Mouse (Mus musculus): ENCODE measurements at regions not wholly inside any gene's neighbourhood (a gene's known extent, or its start where the extent isn't known, plus 50 kb on each side); places are given as distances from the start of the nearest gene placed in this dataset.

DNA sequence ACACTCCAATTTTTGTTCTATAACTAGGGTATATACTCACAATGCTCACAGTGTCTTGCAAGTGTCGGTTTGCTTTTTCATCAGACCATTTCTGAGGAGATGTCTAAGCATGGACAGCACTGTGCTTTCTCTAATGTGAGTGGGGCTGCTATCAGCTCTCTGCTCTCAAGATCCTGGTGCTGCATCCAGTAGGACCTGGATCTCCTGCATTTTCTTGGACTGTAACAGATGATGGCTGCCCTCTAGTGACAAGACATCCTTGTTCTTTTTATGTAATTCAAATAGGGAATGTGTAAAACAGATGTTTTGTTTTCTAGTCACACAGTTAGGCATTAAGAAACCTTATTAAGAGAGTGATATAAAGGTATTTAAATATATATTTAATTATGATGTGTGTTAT lies 1002.5 kb upstream of the Adgrl4 start:
- Histone ChIP-seq H3K36me3 (ENCODE audit: insufficient read depth, low read length) (no peaks in the 10 kb centered on the region), H3K27me3 (ENCODE audit: insufficient read depth, low read length) (no peaks in the 10 kb centered on the region), H3K4me1 (replicated peaks; ENCODE audit: low read depth, low read length) (no peaks in the 10 kb centered on the region), H3K9me3 (ENCODE audit: low read length) (no peaks in the 10 kb centered on the region), H3K4me3 (replicated peaks; ENCODE audit: low read length) (no peak overlapping the region)
- TF ChIP-seq POU5F1 (IDR thresholded peaks at IDR 0.05; ENCODE audit: borderline replicate concordance, low read length), result no peak
- TF ChIP-seq NANOG (IDR thresholded peaks at IDR 0.05; ENCODE audit: borderline replicate concordance, low read length), result no peak
- TF ChIP-seq CTCF (conservative IDR thresholded peaks at IDR 0.05; ENCODE audit: low read length), result no peak

DNA sequence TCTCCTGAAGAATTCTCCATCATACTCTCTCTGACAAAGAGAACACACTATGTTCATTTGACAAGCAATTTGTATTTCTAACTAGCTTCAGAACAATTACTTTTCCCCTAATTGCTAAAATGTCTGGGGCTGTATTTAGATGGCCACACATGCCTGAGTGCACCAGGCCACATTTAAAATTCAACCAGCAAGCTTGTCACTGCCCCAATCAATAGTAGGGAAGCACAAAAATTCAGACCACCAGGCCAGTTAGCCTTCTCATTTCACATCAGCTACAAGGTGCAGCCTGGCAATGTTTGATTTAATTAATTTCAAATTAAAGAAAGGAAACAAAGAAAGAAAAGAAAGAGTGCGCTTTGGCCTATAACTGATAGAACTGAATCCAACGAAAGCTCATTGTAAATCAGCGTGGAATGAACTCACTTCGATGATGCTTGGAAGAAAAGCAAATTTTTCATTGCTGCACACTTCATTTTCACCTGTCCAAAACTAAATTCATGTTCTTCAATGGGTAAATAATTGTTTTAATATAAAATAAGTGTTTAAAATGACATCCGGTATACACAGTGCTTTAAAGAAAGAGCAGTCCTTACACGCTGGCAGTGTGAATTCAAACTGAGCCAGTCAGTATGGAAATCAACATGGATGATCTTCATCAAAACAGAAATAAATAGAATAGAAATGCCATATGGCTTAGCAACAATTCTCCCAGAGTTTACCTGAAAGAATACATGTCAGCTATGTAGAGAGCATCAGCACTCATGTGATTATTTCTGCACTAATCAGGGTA lies 1001.7 kb upstream of the Adgrl4 start:
- Histone ChIP-seq H3K36me3 (ENCODE audit: insufficient read depth, low read length) (no peaks in the 10 kb centered on the region), H3K4me1 (replicated peaks; ENCODE audit: low read depth, low read length) (no peaks in the 10 kb centered on the region), H3K27me3 (ENCODE audit: insufficient read depth, low read length) (no peaks in the 10 kb centered on the region), H3K9me3 (ENCODE audit: low read length) (no peaks in the 10 kb centered on the region), H3K4me3 (replicated peaks; ENCODE audit: low read length) (no peak overlapping the region)
- TF ChIP-seq NANOG (IDR thresholded peaks at IDR 0.05; ENCODE audit: borderline replicate concordance, low read length), result no peak
- no peak for TF ChIP-seq POU5F1 (IDR thresholded peaks at IDR 0.05; ENCODE audit: borderline replicate concordance, low read length)
- no peak for TF ChIP-seq CTCF (conservative IDR thresholded peaks at IDR 0.05; ENCODE audit: low read length)

All from E14TG2a.4 (cell line).